Mouse (Mus musculus): ENCODE data around the gene Sh3bp5. TPM values are rescaled to one million over a fixed set of nuclear protein-coding genes. Genes with fewer than 3 reads are reported as not detected.
A peak's percentile ranks its signal among the peaks of the same experiment; 100 is the strongest.

Gene Sh3bp5
- polyA plus RNA-seq, 1 experiment from 2014 or later = 10.7 TPM

- H3K27ac ChIP-seq (ENCODE audit: low read depth) = no peak overlapping the region
- ATAC-seq (replicated peaks; ENCODE audit: low FRiP score, low TSS enrichment, low read depth) (no peak), DNase-seq (ENCODE audit: low spot score) (no peak)
- peak overlapping the region; percentile 61 for H3K4me2 ChIP-seq (ENCODE audit: low read length)
- no peak overlapping the region for H3K9ac ChIP-seq (ENCODE audit: low read length)
- peaks cover 15% of the 10 kb centered on the region for H3K36me3 ChIP-seq (ENCODE audit: control insufficient read depth, insufficient read depth, low read length)
- no peaks in the 10 kb centered on the region for H3K9me3 ChIP-seq (ENCODE audit: control insufficient read depth, low read length)
- no peaks in the 10 kb centered on the region for H3K27me3 ChIP-seq (replicated peaks; ENCODE audit: control insufficient read depth, insufficient read depth, low read length)
- peak overlapping the region; percentile 86 for H3K4me3 ChIP-seq (ENCODE audit: low read depth, low read length)
- H3K4me1 ChIP-seq (replicated peaks; ENCODE audit: control insufficient read depth, insufficient read depth, low read length) = 0 out of 2 replicates have a peak, but pooled peaks cover 3% of the 10 kb centered on the region
These were observed 97.9 kb downstream of the Sh3bp5 start for GRCm38 (mm10) chr14:31337947-31338346.

- ATAC-seq (replicated peaks; ENCODE audit: low FRiP score, low TSS enrichment, low read depth) (no peak), DNase-seq (ENCODE audit: low spot score) (no peak)
- Histone ChIP-seq H3K9ac (ENCODE audit: low read length) (peak overlapping the region; percentile 80), H3K36me3 (ENCODE audit: control insufficient read depth, insufficient read depth, low read length) (peaks cover 12% of the 10 kb centered on the region), H3K27ac (ENCODE audit: low read depth) (no peak overlapping the region), H3K9me3 (ENCODE audit: control insufficient read depth, low read length) (no peaks in the 10 kb centered on the region), H3K27me3 (replicated peaks; ENCODE audit: control insufficient read depth, insufficient read depth, low read length) (no peaks in the 10 kb centered on the region), H3K4me1 (replicated peaks; ENCODE audit: control insufficient read depth, insufficient read depth, low read length) (0 out of 2 replicates have a peak, but pooled peaks cover 3% of the 10 kb centered on the region), H3K4me3 (ENCODE audit: low read depth, low read length) (peak overlapping the region; percentile 86), H3K4me2 (ENCODE audit: low read length) (peak overlapping the region; percentile 61)
- WGBS = 38% methylated on average over 7 of the region's 7 CpGs
These were observed 98.5 kb downstream of the Sh3bp5 start for GRCm38 (mm10) chr14:31337406-31337805.

- peak within 1 kb of the TSS; percentile 80 for H3K9ac ChIP-seq (ENCODE audit: low read length)
- under 1% methylated on average over 78 of the region's 78 CpGs for WGBS
- peak within 1 kb of the TSS; percentile 61 for H3K4me2 ChIP-seq (ENCODE audit: low read length)
- H3K27ac ChIP-seq (ENCODE audit: low read depth) = peak within 1 kb of the TSS; percentile 95
- H3K36me3 ChIP-seq (ENCODE audit: control insufficient read depth, insufficient read depth, low read length) = peaks cover 12% of the 10 kb centered on the region
- peak within 1 kb of the TSS; percentile 86 for H3K4me3 ChIP-seq (ENCODE audit: low read depth, low read length)
- 0 out of 2 replicates have a peak, but pooled peaks cover 3% of the 10 kb centered on the region for H3K4me1 ChIP-seq (replicated peaks; ENCODE audit: control insufficient read depth, insufficient read depth, low read length)
- ATAC-seq (replicated peaks; ENCODE audit: low FRiP score, low TSS enrichment, low read depth) = peak; percentile 98
- H3K9me3 ChIP-seq (ENCODE audit: control insufficient read depth, low read length) = no peaks in the 10 kb centered on the region
- H3K27me3 ChIP-seq (replicated peaks; ENCODE audit: control insufficient read depth, insufficient read depth, low read length) = no peaks in the 10 kb centered on the region
- DNase-seq (ENCODE audit: low spot score) = peak; percentile 99
These were observed 99.3 kb downstream of the Sh3bp5 start, which contains the start of gene Capn7 for GRCm38 (mm10) chr14:31336369-31337155. TSS of gene Capn7 (plus strand) at chr14:31336638.

GRCm38 (mm10) chr14:31335765-31336164, 100.1 kb downstream of the Sh3bp5 start:
- Histone ChIP-seq H3K4me2 (ENCODE audit: low read length) (peak overlapping the region; percentile 51), H3K27ac (ENCODE audit: low read depth) (no peak overlapping the region), H3K4me3 (ENCODE audit: low read depth, low read length) (peak overlapping the region; percentile 86), H3K4me1 (replicated peaks; ENCODE audit: control insufficient read depth, insufficient read depth, low read length) (0 out of 2 replicates have a peak, but pooled peaks cover 3% of the 10 kb centered on the region), H3K27me3 (replicated peaks; ENCODE audit: control insufficient read depth, insufficient read depth, low read length) (no peaks in the 10 kb centered on the region), H3K9me3 (ENCODE audit: control insufficient read depth, low read length) (no peaks in the 10 kb centered on the region), H3K36me3 (ENCODE audit: control insufficient read depth, insufficient read depth, low read length) (peaks cover 8% of the 10 kb centered on the region), H3K9ac (ENCODE audit: low read length) (no peak overlapping the region)
- WGBS = 58% methylated on average over 3 of the region's 3 CpGs
- ATAC-seq (replicated peaks; ENCODE audit: low FRiP score, low TSS enrichment, low read depth) (no peak), DNase-seq (ENCODE audit: low spot score) (no peak)

- no peak overlapping the region for H3K4me2 ChIP-seq (ENCODE audit: low read length)
- no peak overlapping the region for H3K4me3 ChIP-seq (ENCODE audit: low read depth, low read length)
- WGBS = 68% methylated on average over 4 of the region's 4 CpGs
- no peak for DNase-seq (ENCODE audit: low spot score)
- H3K27ac ChIP-seq (ENCODE audit: low read depth) = no peak overlapping the region
- no peak for ATAC-seq (replicated peaks; ENCODE audit: low FRiP score, low TSS enrichment, low read depth)
- H3K9me3 ChIP-seq (ENCODE audit: control insufficient read depth, low read length) = no peaks in the 10 kb centered on the region
- H3K27me3 ChIP-seq (replicated peaks; ENCODE audit: control insufficient read depth, insufficient read depth, low read length) = no peaks in the 10 kb centered on the region
- H3K9ac ChIP-seq (ENCODE audit: low read length) = no peak overlapping the region
- no peaks in the 10 kb centered on the region for H3K36me3 ChIP-seq (ENCODE audit: control insufficient read depth, insufficient read depth, low read length)
- no peaks in the 10 kb centered on the region for H3K4me1 ChIP-seq (replicated peaks; ENCODE audit: control insufficient read depth, insufficient read depth, low read length)
These were observed 104.9 kb downstream of the Sh3bp5 start for GRCm38 (mm10) chr14:31330957-31331356.

- no peak overlapping the region for H3K27ac ChIP-seq (ENCODE audit: low read depth)
These were observed 106.1 kb downstream of the Sh3bp5 start for GRCm38 (mm10) chr14:31329741-31330140.

GRCm38 (mm10) chr14:31327681-31328080, 108.2 kb downstream of the Sh3bp5 start:
- Histone ChIP-seq H3K4me3 (ENCODE audit: low read depth, low read length) (no peak overlapping the region), H3K9ac (ENCODE audit: low read length) (no peak overlapping the region), H3K36me3 (ENCODE audit: control insufficient read depth, insufficient read depth, low read length) (no peaks in the 10 kb centered on the region), H3K9me3 (ENCODE audit: control insufficient read depth, low read length) (no peaks in the 10 kb centered on the region), H3K4me1 (replicated peaks; ENCODE audit: control insufficient read depth, insufficient read depth, low read length) (no peaks in the 10 kb centered on the region), H3K4me2 (ENCODE audit: low read length) (no peak overlapping the region), H3K27ac (ENCODE audit: low read depth) (no peak overlapping the region), H3K27me3 (replicated peaks; ENCODE audit: control insufficient read depth, insufficient read depth, low read length) (no peaks in the 10 kb centered on the region)
- no peak for ATAC-seq (replicated peaks; ENCODE audit: low FRiP score, low TSS enrichment, low read depth)
- DNase-seq (ENCODE audit: low spot score) = peak; percentile 23
- 71% methylated on average over 4 of the region's 4 CpGs for WGBS

More at GRCm38 (mm10) chr14:31329741-31330140, 106.1 kb downstream of the Sh3bp5 start:
- Histone ChIP-seq H3K9ac (ENCODE audit: low read length) (no peak overlapping the region), H3K9me3 (ENCODE audit: control insufficient read depth, low read length) (no peaks in the 10 kb centered on the region), H3K36me3 (ENCODE audit: control insufficient read depth, insufficient read depth, low read length) (no peaks in the 10 kb centered on the region), H3K4me2 (ENCODE audit: low read length) (no peak overlapping the region), H3K27me3 (replicated peaks; ENCODE audit: control insufficient read depth, insufficient read depth, low read length) (no peaks in the 10 kb centered on the region), H3K4me3 (ENCODE audit: low read depth, low read length) (no peak overlapping the region), H3K4me1 (replicated peaks; ENCODE audit: control insufficient read depth, insufficient read depth, low read length) (no peaks in the 10 kb centered on the region)
- 68% methylated on average over 2 of the region's 2 CpGs for WGBS
- ATAC-seq (replicated peaks; ENCODE audit: low FRiP score, low TSS enrichment, low read depth) = no peak
- DNase-seq (ENCODE audit: low spot score) = no peak

GRCm38 (mm10) chr14:31327196-31327595, 108.7 kb downstream of the Sh3bp5 start:
- DNase-seq (ENCODE audit: low spot score) (peak; percentile 44), ATAC-seq (replicated peaks; ENCODE audit: low FRiP score, low TSS enrichment, low read depth) (no peak)
- WGBS = 90% methylated on average over 1 of the region's 1 CpGs
- no peaks in the 10 kb centered on the region for H3K9me3 ChIP-seq (ENCODE audit: control insufficient read depth, low read length)
- H3K4me1 ChIP-seq (replicated peaks; ENCODE audit: control insufficient read depth, insufficient read depth, low read length) = no peaks in the 10 kb centered on the region
- H3K4me2 ChIP-seq (ENCODE audit: low read length) = no peak overlapping the region
- H3K36me3 ChIP-seq (ENCODE audit: control insufficient read depth, insufficient read depth, low read length) = no peaks in the 10 kb centered on the region
- H3K9ac ChIP-seq (ENCODE audit: low read length) = no peak overlapping the region
- no peaks in the 10 kb centered on the region for H3K27me3 ChIP-seq (replicated peaks; ENCODE audit: control insufficient read depth, insufficient read depth, low read length)
- H3K4me3 ChIP-seq (ENCODE audit: low read depth, low read length) = no peak overlapping the region
- H3K27ac ChIP-seq (ENCODE audit: low read depth) = no peak overlapping the region

GRCm38 (mm10) chr14:31326770-31327169, 109.1 kb downstream of the Sh3bp5 start:
- no peaks in the 10 kb centered on the region for H3K9me3 ChIP-seq (ENCODE audit: control insufficient read depth, low read length)
- no peaks in the 10 kb centered on the region for H3K36me3 ChIP-seq (ENCODE audit: control insufficient read depth, insufficient read depth, low read length)
- ATAC-seq (replicated peaks; ENCODE audit: low FRiP score, low TSS enrichment, low read depth) (no peak), DNase-seq (ENCODE audit: low spot score) (peak; percentile 7)
- no peaks in the 10 kb centered on the region for H3K27me3 ChIP-seq (replicated peaks; ENCODE audit: control insufficient read depth, insufficient read depth, low read length)
- H3K4me1 ChIP-seq (replicated peaks; ENCODE audit: control insufficient read depth, insufficient read depth, low read length) = no peaks in the 10 kb centered on the region
- H3K9ac ChIP-seq (ENCODE audit: low read length) = no peak overlapping the region
- no peak overlapping the region for H3K27ac ChIP-seq (ENCODE audit: low read depth)
- 74% methylated on average over 7 of the region's 7 CpGs for WGBS
- no peak overlapping the region for H3K4me3 ChIP-seq (ENCODE audit: low read depth, low read length)
- no peak overlapping the region for H3K4me2 ChIP-seq (ENCODE audit: low read length)

All from intestine, embryonic 14.5 days (tissue).